Mouse (Mus musculus): Measurements from ENCODE around the gene Tmem161a.

Gene Tmem161a

GRCm38 (mm10) chr8:70172043-70172681, at the start of gene Tmem161a:
Gene Tmem161a, plus strand, starts transcription at chr8:70172356.
- peak; percentile 95 for DNase-seq

DNA sequence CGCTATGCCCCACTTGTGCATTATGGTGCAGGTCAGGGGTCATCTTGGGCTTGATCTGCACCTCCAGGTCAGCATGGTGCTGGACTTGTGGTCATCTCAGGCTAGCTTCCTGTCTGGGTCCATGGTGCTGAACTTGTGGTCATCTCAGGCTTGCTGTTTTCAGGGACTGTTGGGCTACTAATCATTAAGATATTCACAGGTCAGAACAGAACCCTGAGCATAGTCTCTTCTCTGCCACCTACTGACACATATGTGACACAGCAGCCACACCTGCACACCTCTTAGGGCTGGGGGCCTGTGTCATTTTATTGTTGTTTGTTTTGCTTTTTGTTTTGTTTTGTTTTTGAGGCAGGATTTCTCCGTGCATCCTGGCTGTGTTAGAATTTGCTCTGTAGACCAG, 49.3 kb upstream of the Tmem161a start:
- no peak for DNase-seq

- no peak for DNase-seq
Measured at GRCm38 (mm10) chr8:70124992-70125391, 47.2 kb upstream of the Tmem161a start.

GRCm38 (mm10) chr8:70128435-70128834, 43.7 kb upstream of the Tmem161a start:
- no peak for DNase-seq

GRCm38 (mm10) chr8:70129309-70129952, 42.7 kb upstream of the Tmem161a start:
- DNase-seq = peak; percentile 15 to 28

DNA sequence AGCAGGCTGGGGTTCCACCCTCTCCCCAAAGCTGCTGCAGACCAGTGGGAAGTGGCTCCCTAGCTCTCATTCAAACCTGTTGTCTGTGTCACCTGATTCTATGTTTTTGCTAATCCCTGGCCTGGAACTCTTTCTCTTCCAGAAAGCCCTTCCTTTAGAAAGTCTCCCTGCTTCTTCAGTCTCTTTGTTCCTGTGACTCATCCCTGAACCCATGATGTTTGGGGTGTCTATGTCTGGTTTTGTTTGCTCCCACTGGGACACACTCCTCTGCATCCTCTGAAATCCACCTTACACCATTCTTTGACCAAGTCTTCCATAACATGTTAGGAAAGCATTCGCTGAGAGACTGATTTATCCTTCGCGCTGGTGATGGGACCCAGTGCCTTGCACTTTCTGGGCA, 42.1 kb upstream of the Tmem161a start:
- DNase-seq = no peak

- DNase-seq = peak; percentile 83 to 88
Measured at GRCm38 (mm10) chr8:70131166-70131883, 40.8 kb upstream of the Tmem161a start, which contains the start of gene Nr2c2ap. Gene Nr2c2ap, plus strand, starts transcription at chr8:70131333.

- DNase-seq = no peak
Measured at GRCm38 (mm10) chr8:70134086-70134485, 38.1 kb upstream of the Tmem161a start.

- no peak for DNase-seq
Measured at GRCm38 (mm10) chr8:70134931-70135330, 37.2 kb upstream of the Tmem161a start.

DNA sequence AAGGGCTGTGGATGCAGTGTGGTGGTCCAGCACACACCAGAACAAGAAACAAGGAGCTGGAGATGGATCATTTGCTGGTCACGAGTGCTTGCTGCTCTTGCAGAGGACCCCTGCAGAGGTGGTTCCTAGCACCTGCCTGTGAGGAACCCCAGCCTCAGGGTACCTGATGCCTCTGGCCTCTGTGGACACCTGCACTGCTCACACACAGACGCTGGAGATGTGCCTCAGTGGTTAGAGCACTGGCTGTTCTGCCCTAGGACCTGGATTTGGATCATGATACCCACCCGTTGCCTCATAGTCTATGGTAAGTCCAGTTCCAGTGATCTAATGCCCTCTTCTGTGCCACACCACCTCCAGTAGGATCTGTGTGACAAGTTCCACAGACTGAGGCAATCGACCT, 35.6 kb upstream of the Tmem161a start:
- no peak for DNase-seq

DNA sequence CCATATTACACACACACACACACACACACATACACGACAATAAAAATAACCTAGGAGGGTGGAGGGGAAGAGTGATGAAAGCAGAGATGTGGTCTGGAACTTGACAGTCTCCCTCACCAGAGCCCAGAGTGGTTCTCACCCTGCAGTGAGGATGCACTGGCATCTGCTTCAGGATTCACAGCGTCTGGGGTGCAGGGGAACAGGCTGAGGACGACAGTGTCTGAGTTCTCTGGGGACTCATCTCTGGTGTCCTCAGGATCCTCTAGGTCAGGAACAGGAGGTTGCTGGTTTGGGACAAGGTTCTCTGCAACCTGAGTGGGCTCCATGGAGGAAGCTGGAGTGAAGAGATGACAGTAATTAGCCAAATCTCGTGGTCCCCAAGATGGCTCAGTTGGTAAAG, 34.3 kb upstream of the Tmem161a start:
- no peak for DNase-seq

DNA sequence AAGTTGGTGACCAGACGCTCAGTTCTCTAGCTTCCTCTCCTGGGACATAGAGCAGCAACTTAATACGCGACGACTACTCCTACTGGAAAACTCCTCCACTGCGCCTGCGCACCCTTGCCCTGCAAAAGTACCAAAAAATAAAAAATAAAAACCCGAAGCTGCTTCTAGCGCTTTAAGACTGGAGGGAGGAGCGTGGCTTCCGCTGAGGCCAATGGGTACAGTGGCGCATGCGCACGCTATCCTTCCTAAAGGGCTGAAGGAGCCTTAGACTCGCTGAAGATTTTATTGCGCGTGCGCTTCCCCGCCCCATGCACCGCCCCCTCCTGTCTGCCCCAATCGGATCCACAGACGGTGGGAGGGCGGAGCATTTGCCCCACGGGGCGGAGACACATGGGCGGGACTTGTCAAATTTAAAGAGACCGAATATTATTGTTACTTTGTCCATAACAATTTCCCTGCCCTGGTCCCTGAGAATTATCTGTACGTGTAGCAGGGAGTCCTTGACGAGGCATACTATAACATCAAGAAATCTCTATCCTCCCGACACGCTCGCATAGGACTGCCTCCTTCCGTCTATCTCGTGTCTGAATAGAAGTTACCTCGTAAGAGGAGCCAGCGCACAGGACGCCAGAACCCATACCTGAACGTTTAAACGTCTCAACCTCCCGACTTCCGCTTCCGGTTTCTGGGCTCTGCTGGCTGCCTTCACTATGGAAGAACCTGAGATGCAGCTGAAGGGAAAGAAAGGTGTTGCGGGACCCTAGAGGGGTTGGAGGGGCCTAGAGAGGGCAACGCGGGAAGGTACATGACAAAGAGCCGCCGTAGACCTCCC, 32.9 kb upstream of the Tmem161a start, which contains the start of the genes Rfxank, Borcs8 and Mef2b:
Rfxank (minus strand) TSS at position 129 of the 832 bp plus-strand sequence.
Borcs8 (plus strand) TSS at position 474 of the 832 bp plus-strand sequence.
Mef2b (plus strand) TSS at position 686 of the 832 bp plus-strand sequence.
- peak; percentile 99 to 100 for DNase-seq

DNA sequence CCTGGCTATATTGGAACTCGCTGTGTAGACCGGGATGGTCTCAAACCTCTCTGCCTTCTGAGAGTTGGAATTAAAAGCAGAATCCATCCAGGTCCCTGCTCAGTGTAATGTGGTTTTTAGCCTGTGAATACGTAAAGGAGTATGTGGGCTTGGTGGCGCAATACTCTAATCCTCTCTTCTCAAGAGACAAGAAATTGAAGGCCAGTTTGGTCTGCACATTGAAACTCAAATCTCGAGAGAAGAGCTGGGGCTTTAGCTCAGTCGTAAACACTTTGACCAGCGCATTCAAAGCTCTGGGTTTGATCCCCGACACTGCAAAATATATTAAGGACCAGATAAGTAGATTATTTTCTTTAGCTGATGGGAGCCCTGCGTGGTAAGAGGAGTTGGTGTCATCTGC, 32.2 kb upstream of the Tmem161a start:
- no peak for DNase-seq

DNA sequence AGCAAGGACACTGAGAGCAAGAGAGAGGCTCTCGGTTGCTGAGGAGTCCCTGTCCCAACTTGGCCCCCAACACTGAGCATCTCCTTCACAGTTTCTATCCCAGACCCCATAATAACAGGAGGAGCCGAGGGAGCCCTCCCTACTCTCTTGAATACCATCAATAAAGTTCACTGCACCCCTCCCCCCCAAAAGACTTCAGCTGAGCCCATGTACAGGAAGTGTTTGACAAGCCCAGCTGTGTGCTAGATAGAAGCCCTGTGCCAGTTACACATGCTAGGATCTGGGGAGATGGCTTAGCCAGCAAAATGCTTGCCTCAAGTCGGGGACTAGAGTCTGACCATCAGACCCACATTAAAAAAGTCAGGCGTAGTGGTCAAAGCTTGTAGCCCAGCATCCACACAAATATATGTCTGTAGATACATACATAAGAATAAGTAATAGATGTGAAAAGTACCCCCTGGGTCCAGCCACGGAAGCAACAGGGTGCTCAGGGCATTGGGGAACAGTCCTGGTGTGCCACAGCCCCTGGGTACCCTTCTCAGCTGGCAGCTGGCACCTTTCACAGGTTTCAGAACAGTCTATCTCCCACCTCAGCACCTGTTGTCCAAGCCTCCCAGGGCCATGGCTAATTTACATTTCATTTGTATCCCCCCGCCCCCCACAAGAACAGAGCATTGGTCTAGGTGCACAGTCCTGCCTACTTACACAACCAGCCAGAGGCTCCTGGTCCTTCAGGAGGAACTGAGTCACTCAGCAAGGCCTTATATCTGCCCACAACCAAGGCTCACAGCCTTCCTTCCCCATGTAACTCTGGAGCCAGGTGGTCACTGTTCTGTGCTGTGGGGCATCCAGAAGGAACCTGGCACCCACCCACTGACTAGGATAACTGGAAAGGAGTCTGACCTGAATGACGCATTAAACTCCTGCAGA, 24.2 kb upstream of the Tmem161a start:
- no peak for DNase-seq

DNA sequence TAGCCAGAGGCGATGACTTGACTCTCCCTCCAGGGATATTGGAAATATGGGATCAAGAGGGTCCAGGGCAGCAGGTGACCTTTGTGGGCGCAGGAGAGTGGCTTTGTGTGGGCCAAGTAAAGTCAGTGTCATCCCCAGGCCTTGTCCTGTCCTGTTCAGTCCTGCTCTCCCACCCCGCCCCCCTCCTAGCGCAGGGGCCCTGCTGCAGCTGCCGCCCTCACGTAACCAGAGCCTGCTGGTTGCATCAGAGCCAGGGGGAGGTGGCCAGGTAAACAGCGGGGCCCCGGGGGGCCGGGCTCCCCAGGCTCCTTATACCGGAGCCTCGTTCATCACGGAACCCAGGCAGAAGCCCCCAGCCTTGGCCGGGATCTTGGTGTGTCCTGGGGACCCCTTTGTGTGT, 22.0 kb upstream of the Tmem161a start:
- no peak for DNase-seq

DNA sequence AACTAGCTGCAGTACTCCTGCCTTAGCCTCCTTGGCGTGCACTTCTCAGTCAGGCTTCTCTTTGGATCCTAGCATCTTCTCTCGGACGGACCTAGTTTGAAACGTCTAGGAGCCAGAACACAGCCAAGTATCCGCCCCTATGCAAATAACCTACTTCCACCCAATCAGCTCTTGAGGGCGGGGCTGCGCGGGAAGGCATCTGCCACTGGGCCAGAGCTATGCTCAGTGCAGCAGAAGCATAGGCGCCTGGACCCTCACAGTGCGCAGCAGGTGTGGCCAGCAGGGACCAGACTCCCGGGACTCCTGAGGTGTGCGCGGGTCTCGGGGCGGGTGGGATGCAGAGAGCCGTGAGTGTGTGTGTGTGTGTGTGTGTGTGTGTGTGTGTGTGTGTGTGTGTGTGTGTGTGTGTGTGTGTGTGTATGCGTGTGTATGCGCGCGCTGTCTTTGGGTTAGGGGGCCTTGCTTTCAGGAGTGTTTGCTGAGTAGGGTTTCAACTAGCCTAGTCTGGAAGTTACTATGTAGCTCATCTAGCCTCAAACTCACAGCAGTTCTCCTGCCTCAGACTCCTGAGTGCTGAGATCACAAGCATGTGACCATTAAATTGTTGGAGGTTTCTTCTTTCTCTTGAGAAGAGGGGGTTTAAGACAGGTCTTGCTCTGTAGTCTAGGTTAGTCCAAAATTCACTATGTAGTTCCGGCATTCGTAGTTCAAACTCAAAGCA, 19.5 kb upstream of the Tmem161a start:
- DNase-seq = peak; percentile 73 to 74

- no peak for DNase-seq
Measured at GRCm38 (mm10) chr8:70157240-70157800, 14.8 kb upstream of the Tmem161a start.

DNA sequence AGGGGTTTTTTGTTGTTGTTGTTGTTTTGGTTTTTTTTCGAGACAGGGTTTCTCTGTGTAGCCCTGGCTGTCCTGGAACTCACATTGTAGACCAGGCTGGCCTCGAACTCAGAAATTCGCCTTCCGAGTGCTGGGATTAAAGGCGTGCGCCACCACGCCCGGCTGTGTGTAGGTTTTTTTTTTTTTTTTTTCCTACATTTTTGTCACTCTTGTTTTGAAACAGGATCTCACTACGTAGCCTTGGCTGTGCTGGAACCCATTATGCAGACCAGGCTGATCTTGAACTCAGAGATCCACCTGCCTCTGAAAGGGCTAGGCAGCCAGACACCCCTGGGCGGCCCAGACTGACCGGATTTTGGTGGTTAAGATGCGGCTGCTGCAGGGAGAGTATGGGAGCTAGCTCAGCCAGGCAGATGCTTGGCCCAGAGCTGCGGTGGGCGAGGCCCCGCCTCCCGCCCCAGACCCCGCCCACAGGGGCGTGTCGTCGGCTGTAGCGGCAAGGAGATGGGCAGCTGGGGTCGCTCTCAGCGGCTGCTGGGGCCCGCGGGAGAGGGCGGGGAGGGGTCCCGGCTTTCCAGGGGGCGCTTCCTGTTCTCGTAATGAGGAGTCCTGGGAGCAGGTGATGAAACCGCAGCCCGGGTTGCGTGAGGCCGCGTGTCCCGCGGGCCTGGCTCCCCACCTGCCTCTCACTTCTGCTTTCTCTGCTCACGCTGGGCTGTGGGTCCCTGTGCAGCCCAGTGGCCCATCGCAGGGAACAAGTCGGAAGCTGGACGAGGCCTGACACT, 13.9 kb upstream of the Tmem161a start:
- DNase-seq = peak; percentile 55 to 65

- no peak for DNase-seq
Measured at GRCm38 (mm10) chr8:70159211-70159610, 12.9 kb upstream of the Tmem161a start.

DNA sequence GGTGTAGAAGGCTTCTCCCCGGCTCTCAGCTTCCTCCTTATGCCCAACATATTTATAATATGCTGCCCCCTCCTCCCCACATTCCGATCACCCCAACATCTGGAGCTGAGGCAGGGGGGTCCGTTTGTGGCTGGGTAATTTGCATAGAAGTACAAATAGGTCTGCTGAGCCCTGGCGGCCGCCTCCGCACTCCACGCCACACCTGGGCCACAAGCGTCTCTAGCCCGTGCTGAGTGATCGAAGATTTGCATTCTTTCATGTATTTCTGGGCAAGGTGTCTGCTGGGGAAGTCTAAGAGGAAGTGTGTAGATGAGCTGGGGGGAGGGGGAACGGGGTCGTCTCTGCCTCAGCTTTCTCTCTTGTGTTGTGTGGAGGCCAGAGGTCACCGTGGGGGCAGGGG, 12.1 kb upstream of the Tmem161a start:
- DNase-seq = no peak

Data from lung, adult 18-20 months (tissue).